Mouse (Mus musculus) liver, postnatal 0 days (tissue): ENCODE results near the gene Tmem88b. TPM values are rescaled to one million over a fixed set of nuclear protein-coding genes. Genes with fewer than 3 reads are reported as not detected.

Experiments
- ATAC-seq: fragments of 200-750 bp; cut with Nextera tagmentation; 2 replicates; pipeline ENCODE4 v1.8.0; 2017; ENCODE audit warnings: mild to moderate bottlenecking, moderate library complexity
- DNase-seq: peaks from one replicate; pipeline ENCODE4 v3.0.0-alpha.2; 2016
- H3K27ac ChIP-seq: fragments of 300-500 bp; sonication (generic); 2 replicates; pipeline ENCODE4 v1.5.1; 2014; ENCODE audit warnings: antibody characterized with exemption, moderate library complexity, mild to moderate bottlenecking, low read depth
- H3K27me3 ChIP-seq: fragments of 300-500 bp; sonication (generic); 2 replicates; pipeline ENCODE4 v1.6.1; 2014; ENCODE audit warnings: low read length, control low read depth, mixed read lengths; ENCODE audit not compliant: insufficient read depth
- H3K36me3 ChIP-seq: fragments of 300-500 bp; sonication (generic); replicated peaks from 2 replicates; pipeline ENCODE4 v1.6.1; 2014; ENCODE audit warnings: mild to moderate bottlenecking, control low read depth, low read length, moderate library complexity, mixed read lengths; ENCODE audit not compliant: insufficient read depth
- H3K4me1 ChIP-seq: fragments of 300-500 bp; sonication (generic); 2 replicates; pipeline ENCODE4 v1.6.1; 2014; ENCODE audit warnings: antibody characterized with exemption, mild to moderate bottlenecking, control low read depth; ENCODE audit not compliant: insufficient read depth
- H3K4me2 ChIP-seq: fragments of 300-500 bp; sonication (generic); 2 replicates; pipeline ENCODE4 v1.6.1; 2014; ENCODE audit warnings: low read depth, mild to moderate bottlenecking, low read length, moderate library complexity, mixed read lengths
- H3K4me3 ChIP-seq: fragments of 300-500 bp; sonication (generic); 2 replicates; pipeline ENCODE4 v1.5.1; 2014; ENCODE audit warnings: low read depth, low read length
- H3K9ac ChIP-seq: fragments of 300-500 bp; sonication (generic); replicated peaks from 2 replicates; pipeline ENCODE4 v1.6.1; 2014; ENCODE audit warnings: mild to moderate bottlenecking, moderate library complexity
- H3K9me3 ChIP-seq: fragments of 300-500 bp; sonication (generic); 2 replicates; pipeline ENCODE4 v1.6.1; 2016; ENCODE audit warnings: mild to moderate bottlenecking, control low read depth, low read length, mixed read lengths
- CTCF ChIP-seq: sonication (generic); IDR thresholded peaks from 2 replicates; pipeline ENCODE4 v1.5.1; 2016; ENCODE audit warnings: antibody characterized with exemption, low read depth
- EP300 ChIP-seq: IDR thresholded peaks from 2 replicates; pipeline ENCODE4 v1.6.1; 2016; ENCODE audit warnings: antibody characterized with exemption, low read depth, mild to moderate bottlenecking
- WGBS: fragments of 180-500 bp; shearing (Covaris S2); extraction: QIAGEN DNeasy Blood & Tissue Kit; methylation state at CpG from one replicate; pipeline ENCODE4 v1.1.7; 2014; ENCODE audit not compliant: insufficient replicate concordance; 5-methylcytosine and 5-hydroxymethylcytosine counted together
- polyA plus RNA-seq: library from polyadenylated mRNA; unstranded; fragments of >200 nt; fragmentation: Nextera tagmentation; extraction: Ambion mirVana; gene quantifications from 2 replicates; pipeline ENCODE4 v1.2.1, GENCODE M21; 2015

Tmem88b gene
- 0.21 and 0.40 TPM in 2 replicates for polyA plus RNA-seq

DNA sequence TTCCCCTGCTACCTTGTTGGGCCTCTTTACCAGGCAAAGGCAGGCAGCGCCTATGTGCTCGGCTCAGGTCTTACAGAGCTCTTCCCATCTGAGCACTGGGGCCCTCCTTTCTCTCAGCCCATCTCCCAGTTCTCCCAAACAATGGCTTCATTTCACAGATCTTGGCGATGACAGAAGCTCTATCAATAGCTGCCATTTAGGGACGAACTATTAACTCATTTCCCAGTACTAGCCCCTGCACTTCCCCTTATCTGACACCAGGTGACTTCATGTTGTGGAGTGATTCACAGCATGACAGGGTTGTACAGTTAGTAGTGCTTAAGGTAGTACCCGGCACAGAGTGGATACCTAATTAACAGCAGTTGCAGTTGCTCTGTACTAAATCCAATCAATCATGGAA, at the start of gene Tmem88b:
Gene Tmem88b, minus strand, starts transcription at position 56 of the 400 bp plus-strand sequence.
- ATAC-seq (no peak), DNase-seq (no peak)
- H3K4me3 ChIP-seq: peak within 1 kb of the TSS; percentile 66
- no peak within 1 kb of the TSS; the same call in none of the 2 replicates for H3K9ac ChIP-seq
- peak within 1 kb of the TSS; percentile 14; the same call in 1 of the 2 replicates for H3K27ac ChIP-seq
- peaks cover 21% of the 10 kb centered on the region for H3K4me1 ChIP-seq
- no peaks in the 10 kb centered on the region for H3K9me3 ChIP-seq
- TF ChIP-seq EP300: no peak
- TF ChIP-seq CTCF: peak; percentile 59
- 67% methylated on average over 5 of the region's 5 CpGs for WGBS
- H3K4me2 ChIP-seq: peak within 1 kb of the TSS; percentile 86
- no peaks in the 10 kb centered on the region for H3K36me3 ChIP-seq
- H3K27me3 ChIP-seq: peaks cover 3% of the 10 kb centered on the region; the same call in 1 of the 2 replicates

GRCm38 (mm10) chr4:155833836-155834235, 48.2 kb upstream of the Tmem88b start:
- Histone ChIP-seq H3K4me2 (no peak overlapping the region), H3K27me3 (no peaks in the 10 kb centered on the region), H3K4me1 (peaks cover 23% of the 10 kb centered on the region), H3K36me3 (peaks cover 8% of the 10 kb centered on the region; the same call in 1 of the 2 replicates), H3K9ac (no peak overlapping the region), H3K27ac (0 out of 2 replicates have a peak overlapping the region, but pooled peaks have one; percentile 22), H3K9me3 (no peaks in the 10 kb centered on the region), H3K4me3 (no peak overlapping the region)
- WGBS: 40% methylated on average over 2 of the region's 2 CpGs
- peak; percentile 31 for ATAC-seq
- DNase-seq: peak; percentile 78
- no peak for TF ChIP-seq EP300
- peak; percentile 87 for TF ChIP-seq CTCF

DNA sequence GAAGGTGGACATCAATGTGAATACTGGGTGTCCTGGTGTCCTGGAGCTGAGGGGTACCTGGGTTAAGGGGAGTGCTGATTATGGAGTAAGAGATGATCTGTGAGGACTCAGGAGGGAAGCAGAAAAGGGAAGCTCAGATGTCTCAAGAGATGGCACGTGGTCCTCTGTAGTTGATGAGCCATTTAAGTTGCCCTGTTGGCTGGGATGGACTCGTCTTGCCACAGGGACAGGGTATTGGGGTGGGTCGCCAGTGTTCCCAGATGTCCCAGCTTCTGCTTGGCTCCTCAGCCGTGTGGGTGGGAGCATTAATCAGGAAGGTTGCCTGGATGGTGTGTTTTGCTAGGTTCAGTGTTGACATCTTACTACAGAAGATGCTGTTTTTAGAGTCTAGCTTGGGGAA, 47.6 kb upstream of the Tmem88b start:
- peaks cover 8% of the 10 kb centered on the region; the same call in 1 of the 2 replicates for H3K36me3 ChIP-seq
- 74% methylated on average over 4 of the region's 4 CpGs for WGBS
- H3K27ac ChIP-seq: no peak overlapping the region
- H3K9ac ChIP-seq: no peak overlapping the region
- ATAC-seq (no peak), DNase-seq (no peak)
- H3K9me3 ChIP-seq: no peaks in the 10 kb centered on the region
- H3K4me3 ChIP-seq: no peak overlapping the region
- H3K27me3 ChIP-seq: no peaks in the 10 kb centered on the region
- H3K4me1 ChIP-seq: peaks cover 23% of the 10 kb centered on the region
- no peak for TF ChIP-seq CTCF
- no peak for TF ChIP-seq EP300
- H3K4me2 ChIP-seq: no peak overlapping the region

- ATAC-seq (no peak), DNase-seq (no peak)
- TF ChIP-seq CTCF: no peak
- TF ChIP-seq EP300: no peak
- H3K4me1 ChIP-seq: peaks cover 23% of the 10 kb centered on the region
- peak overlapping the region; percentile 98 for H3K4me3 ChIP-seq
- H3K4me2 ChIP-seq: peak overlapping the region; percentile 80
- peak overlapping the region; percentile 91 for H3K27ac ChIP-seq
- peaks cover 8% of the 10 kb centered on the region; the same call in 1 of the 2 replicates for H3K36me3 ChIP-seq
- WGBS: 48% methylated on average over 10 of the region's 10 CpGs
- H3K27me3 ChIP-seq: no peaks in the 10 kb centered on the region
- H3K9me3 ChIP-seq: no peaks in the 10 kb centered on the region
- peak overlapping the region; percentile 95 for H3K9ac ChIP-seq
These were observed 46.6 kb upstream of the Tmem88b start for GRCm38 (mm10) chr4:155832321-155832720.

- H3K4me3 ChIP-seq: peak overlapping the region; percentile 98
- under 1% methylated on average over 25 of the region's 25 CpGs for WGBS
- peak; percentile 16 for ATAC-seq
These were observed 46.2 kb upstream of the Tmem88b start for GRCm38 (mm10) chr4:155831831-155832230.

DNA sequence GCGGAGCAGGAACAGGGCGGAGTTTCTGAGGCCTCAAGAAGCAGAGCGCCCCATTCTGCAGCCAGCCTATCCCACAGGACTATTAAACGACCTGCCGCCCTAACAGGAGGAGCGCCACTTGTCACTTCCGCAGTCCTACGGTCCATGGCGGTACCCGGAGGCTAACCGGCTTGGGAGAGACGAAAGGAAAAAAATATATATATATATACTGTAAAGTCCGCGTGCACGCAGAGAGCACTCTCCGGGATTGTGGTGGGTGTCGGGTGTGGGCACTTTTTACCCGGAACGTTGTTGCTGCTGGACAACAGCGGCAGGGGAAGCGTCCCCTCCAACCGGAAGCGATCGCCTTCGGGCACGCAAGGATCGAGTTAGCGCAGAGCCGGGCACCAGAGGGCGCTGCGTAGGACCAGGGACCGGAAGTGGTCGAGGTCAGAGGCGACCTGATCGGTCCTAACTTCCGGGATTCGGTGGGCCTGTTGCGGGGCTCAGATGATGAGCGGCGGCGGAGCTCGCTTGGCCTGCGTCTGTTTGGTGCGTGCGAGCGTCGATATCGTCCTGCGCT, 45.6 kb upstream of the Tmem88b start, which contains the start of gene Aurkaip1:
Gene Aurkaip1, plus strand, starts transcription at position 68 of the 562 bp plus-strand sequence.
- WGBS: under 1% methylated on average over 49 of the region's 49 CpGs
- TF ChIP-seq CTCF: peak; percentile 99
- peak; percentile 50; the same call in 1 of the 2 replicates for TF ChIP-seq EP300
- Histone ChIP-seq H3K27ac (peak within 1 kb of the TSS; percentile 91), H3K9ac (peak within 1 kb of the TSS; percentile 95), H3K4me2 (peak within 1 kb of the TSS; percentile 80), H3K36me3 (peaks cover 17% of the 10 kb centered on the region), H3K9me3 (no peaks in the 10 kb centered on the region), H3K4me1 (peaks cover 23% of the 10 kb centered on the region), H3K4me3 (peak within 1 kb of the TSS; percentile 98), H3K27me3 (no peaks in the 10 kb centered on the region)
- peak; percentile 94 for ATAC-seq
- peak; percentile 97 for DNase-seq

More at GRCm38 (mm10) chr4:155831831-155832230, 46.2 kb upstream of the Tmem88b start:
- Histone ChIP-seq H3K9me3 (no peaks in the 10 kb centered on the region), H3K27ac (peak overlapping the region; percentile 91), H3K9ac (peak overlapping the region; percentile 95), H3K4me1 (peaks cover 23% of the 10 kb centered on the region), H3K27me3 (no peaks in the 10 kb centered on the region), H3K4me2 (peak overlapping the region; percentile 80), H3K36me3 (peaks cover 12% of the 10 kb centered on the region)
- no peak for DNase-seq
- TF ChIP-seq CTCF (no peak), EP300 (no peak)
